Mouse (Mus musculus): ENCODE data around the gene Olfr414. TPM values are rescaled to one million over a fixed set of nuclear protein-coding genes. Genes with fewer than 3 reads are reported as not detected.

Gene Olfr414
- total RNA-seq (2022) = not detected

DNA sequence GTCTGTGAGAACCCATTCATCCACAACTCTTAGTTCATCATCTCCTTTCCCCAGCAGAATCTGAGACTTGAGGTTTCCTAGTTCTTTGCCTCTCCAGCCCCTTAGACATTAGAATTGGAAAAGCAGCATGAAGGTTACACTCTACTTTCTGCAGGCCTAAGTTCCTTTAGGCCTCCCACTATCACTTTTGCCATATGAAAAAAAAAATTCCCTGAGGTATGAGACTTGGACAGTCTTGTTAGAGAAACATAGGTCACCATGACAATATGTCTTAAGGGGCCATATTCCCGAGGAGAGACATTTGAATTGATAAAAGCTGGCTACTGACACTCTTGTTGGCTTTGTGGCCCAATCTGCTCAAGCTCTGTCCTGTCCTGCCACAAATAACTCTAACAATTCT lies at the start of gene Olfr414:
Gene Olfr414, plus strand, starts transcription at position 301 of the 400 bp plus-strand sequence.
- DNase-seq (ENCODE audit: low spot score in 2 of 2) = no peak

DNA sequence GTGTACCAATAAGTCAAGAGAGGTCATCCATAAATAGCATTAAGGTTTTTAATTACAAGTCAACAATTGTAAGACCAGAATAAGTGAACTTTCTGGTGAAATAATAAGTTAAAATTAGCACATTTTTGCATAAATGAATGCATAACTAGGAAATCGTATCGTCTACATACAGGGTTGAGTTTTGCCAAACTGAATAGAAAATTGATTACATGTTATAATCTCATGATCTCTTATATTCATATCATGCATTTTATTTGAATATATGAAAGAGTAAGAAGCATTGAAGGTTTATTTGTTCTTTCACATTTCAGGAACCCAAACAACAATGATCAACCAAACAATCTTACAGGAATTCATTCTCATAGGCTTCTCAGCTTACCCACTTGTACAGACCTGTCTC lies 33.1 kb upstream of the Olfr414 start, which contains the start of gene Olfr248:
Gene Olfr248, plus strand, starts transcription at position 301 of the 400 bp plus-strand sequence.
- no peak for DNase-seq (ENCODE audit: low spot score in 2 of 2)

GRCm38 (mm10) chr1:174422959-174423358 lies 905 bp upstream of the Olfr414 start:
- no peak for DNase-seq (ENCODE audit: low spot score in 2 of 2)

DNA sequence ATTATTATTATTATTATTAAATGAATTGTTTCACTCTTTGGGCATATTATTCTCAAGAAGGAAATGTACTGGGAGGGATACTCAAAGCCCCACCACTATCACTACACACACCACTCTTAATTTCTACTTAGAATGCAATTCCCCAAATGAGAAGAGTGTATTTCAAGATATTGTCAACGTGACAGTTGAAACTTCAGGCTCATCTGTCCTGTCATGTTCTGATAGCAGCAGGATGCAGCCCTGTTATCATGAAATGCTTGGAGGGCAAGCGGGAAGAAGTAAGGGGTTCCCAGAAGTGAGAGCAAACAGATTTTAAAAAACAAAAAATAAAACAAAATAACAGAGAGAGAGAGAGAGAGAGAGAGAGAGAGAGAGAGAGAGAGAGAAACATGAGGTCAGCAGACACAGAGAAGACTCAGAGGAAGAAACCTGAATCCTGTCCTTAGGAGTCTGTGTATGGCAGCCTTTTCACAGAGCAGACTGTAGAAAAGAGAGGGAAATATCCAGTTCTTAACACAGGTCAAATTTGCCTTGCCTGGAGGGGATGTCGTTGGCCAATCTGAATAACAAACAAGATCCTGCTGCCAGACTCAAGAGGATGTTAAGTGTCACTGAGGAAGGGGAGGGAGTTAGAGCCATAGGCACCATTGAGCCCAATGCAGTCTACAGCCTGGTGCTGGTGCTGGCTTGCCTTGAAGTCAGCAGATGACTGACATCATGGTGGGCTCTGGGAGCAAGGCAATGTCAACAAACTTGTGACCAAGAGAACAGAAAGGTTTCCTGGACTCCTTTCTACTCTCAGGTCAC lies 2.5 kb downstream of the Olfr414 start:
- DNase-seq (ENCODE audit: low spot score in 2 of 2) = no peak

DNA sequence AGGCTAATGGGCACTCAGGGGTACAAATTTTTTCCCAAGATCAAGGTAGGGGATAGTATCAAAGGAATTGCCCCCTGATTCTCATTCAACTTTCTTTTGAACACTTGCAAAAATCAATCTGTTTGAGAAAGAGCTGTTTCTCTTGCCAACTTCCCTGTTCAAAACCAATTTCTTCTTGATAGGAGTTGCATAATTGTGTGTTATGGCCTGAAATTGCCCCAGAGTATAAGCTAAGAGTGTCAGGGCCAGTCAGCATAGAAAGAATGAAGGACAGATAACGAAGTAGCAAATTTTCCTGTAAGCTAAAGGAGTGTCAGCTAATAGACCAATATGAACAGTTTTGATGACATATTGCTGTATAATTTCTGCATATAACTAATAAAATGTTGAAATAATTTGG lies 3.5 kb downstream of the Olfr414 start:
- DNase-seq (ENCODE audit: low spot score in 2 of 2) = no peak

- DNase-seq (ENCODE audit: low spot score in 2 of 2) = no peak
Observed at GRCm38 (mm10) chr1:174428407-174428806, 4.5 kb downstream of the Olfr414 start.

GRCm38 (mm10) chr1:174434121-174434520 lies 10.3 kb downstream of the Olfr414 start:
- DNase-seq (ENCODE audit: low spot score in 2 of 2) = no peak

DNA sequence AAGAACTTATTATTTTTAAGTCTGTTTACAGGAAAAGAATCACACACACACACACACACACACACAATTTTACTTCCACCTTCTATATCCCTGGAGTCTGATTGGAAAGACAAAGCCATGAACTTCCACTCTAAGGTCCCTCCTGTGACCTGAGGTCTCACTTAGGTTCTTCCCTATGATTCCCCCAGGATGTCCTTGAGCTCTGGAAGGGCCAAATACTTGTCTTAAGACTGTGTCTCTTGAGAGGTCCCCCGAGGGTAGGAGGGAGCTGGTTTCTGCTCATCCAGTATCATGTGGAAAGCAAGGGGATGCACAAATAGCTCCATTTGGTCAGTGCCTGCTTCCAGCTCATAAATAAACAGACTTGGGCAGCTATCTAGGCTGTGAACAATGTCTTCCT lies 17.9 kb downstream of the Olfr414 start, which contains the start of gene Olfr220:
Gene Olfr220, plus strand, starts transcription at position 301 of the 400 bp plus-strand sequence.
- DNase-seq (ENCODE audit: low spot score in 2 of 2) = no peak

DNA sequence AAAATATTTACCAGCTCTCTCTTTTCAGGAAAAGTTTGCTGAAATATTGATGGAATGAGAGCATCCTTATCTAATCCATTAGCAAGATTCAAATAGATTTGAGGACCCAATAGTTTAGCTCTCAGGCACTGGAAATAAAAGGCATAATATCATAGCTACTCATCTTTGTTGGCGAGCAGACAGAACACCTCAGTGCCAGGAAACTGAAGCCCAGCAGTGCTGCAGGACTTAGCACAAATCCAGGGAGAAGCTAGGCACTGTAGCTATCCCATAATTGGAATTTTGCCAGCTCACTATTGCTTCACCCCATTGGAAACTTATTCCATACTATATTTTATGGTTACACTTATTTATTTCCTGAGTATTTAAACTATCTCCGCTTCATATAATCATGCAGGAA lies 31.2 kb downstream of the Olfr414 start:
- no peak for DNase-seq (ENCODE audit: low spot score in 2 of 2)

GRCm38 (mm10) chr1:174465385-174465784 lies 41.5 kb downstream of the Olfr414 start:
- DNase-seq (ENCODE audit: low spot score in 2 of 2) = no peak

DNA sequence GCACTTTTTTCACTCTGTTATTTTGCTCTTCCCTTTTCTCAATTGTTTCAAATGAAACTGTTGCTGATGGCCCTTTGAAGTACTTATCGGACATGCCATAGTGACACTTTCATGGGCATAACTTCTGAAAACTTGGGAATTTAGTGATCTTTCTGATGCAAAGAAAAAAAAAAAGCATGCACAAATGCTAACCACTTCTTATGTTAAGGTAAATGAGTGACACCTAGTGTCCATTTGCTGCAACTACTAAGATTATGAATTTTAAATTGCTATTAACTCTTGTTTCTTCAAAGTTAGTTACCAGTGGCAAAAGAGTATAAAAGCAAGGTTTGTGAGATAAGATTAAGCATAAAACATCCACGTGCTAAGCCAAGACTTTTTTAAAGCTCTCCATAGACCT lies 42.4 kb downstream of the Olfr414 start:
- DNase-seq (ENCODE audit: low spot score in 2 of 2) = no peak

- peak in 1 of 2 experiments; percentile 21 for DNase-seq (ENCODE audit: low spot score in 2 of 2)
Observed at GRCm38 (mm10) chr1:174469736-174470135, 45.9 kb downstream of the Olfr414 start.

GRCm38 (mm10) chr1:174482567-174482966 lies 58.7 kb downstream of the Olfr414 start:
- DNase-seq (ENCODE audit: low spot score in 2 of 2) = peak in 1 of 2 experiments; percentile 19

Other genes starting within 250 kb of the Olfr414 start
- not detected for gene Olfr419, start 172.0 kb upstream of the Olfr414 start, total RNA-seq (2022)
- gene Mptx1, start 93.5 kb upstream of the Olfr414 start, total RNA-seq (2022) = not detected
- gene Olfr417, start 58.9 kb upstream of the Olfr414 start, total RNA-seq (2022) = not detected
- gene Olfr248, start 33.0 kb upstream of the Olfr414 start, total RNA-seq (2022) = not detected
- gene Olfr220, start 18.0 kb downstream of the Olfr414 start, total RNA-seq (2022) = not detected
- 100 to 1,000 TPM in 1 of 4 experiments, 10 to 100 TPM in 3; 68.5 to 101 (median 83.6) TPM for gene Fmn2, start 77.8 kb downstream of the Olfr414 start, total RNA-seq (2022)

All from left cerebral cortex, adult 8-10 months (tissue).